Mouse (Mus musculus): ENCODE results near the gene Kmt2e.

DNA sequence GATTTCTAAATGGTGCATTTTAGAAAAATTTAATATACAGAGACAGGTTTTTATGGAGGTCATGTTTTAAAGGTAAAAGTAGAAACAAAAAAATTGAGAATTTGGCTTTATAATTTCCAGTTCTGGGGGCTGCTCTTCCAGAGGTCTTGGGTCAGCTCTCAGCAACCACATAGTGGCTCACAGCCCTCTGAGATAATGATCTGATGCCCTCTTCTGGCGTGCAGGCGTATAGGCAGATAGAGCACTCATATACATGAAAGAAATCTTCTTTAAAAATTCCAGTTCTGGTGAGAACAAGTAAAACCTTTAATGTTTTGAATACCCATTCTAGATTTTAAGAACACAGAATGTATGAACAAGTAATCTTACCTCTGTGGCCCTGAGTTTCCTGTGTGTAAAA is 56.6 kb downstream of the Kmt2e start:
- TF ChIP-seq POLR2A (IDR thresholded peaks at IDR 0.05; ENCODE audit: control insufficient read depth, low read depth, low read length), result no peak
- TF ChIP-seq CTCF (IDR thresholded peaks at IDR 0.05; ENCODE audit: control insufficient read depth, insufficient read depth, insufficient replicate concordance, low read depth, low read length), result no peak
